Mouse (Mus musculus): Measurements from ENCODE around the gene Ralb.
A peak's percentile ranks its signal among the peaks of the same experiment; 100 is the strongest.

The Ralb gene

GRCm38 (mm10) chr1:119492505-119492904 lies 12.1 kb downstream of the Ralb start:
- DNase-seq (ENCODE audit: low spot score) = no peak

DNA sequence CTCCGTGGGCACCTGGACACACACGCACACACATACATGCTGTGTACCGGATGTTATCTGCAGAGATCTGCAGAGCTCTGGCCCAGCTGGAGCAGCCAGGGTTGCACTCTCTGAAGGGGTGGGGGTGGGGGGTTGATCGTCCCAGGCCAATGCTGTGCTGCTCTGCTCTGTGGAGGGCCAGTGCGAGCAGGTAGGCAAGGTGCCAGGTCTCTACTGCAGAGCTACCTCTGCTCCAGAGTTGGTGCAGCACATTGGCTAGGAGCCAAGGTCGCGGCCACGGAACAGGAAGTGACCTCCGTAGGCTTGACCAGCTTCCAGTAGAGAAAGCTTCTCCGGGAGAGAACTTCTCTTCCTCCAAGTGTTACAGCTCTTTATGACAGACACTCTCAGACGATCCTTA lies 12.5 kb downstream of the Ralb start:
- peak; percentile 49 for DNase-seq (ENCODE audit: low spot score)

GRCm38 (mm10) chr1:119490765-119491164 lies 13.8 kb downstream of the Ralb start:
- DNase-seq (ENCODE audit: low spot score) = no peak

DNA sequence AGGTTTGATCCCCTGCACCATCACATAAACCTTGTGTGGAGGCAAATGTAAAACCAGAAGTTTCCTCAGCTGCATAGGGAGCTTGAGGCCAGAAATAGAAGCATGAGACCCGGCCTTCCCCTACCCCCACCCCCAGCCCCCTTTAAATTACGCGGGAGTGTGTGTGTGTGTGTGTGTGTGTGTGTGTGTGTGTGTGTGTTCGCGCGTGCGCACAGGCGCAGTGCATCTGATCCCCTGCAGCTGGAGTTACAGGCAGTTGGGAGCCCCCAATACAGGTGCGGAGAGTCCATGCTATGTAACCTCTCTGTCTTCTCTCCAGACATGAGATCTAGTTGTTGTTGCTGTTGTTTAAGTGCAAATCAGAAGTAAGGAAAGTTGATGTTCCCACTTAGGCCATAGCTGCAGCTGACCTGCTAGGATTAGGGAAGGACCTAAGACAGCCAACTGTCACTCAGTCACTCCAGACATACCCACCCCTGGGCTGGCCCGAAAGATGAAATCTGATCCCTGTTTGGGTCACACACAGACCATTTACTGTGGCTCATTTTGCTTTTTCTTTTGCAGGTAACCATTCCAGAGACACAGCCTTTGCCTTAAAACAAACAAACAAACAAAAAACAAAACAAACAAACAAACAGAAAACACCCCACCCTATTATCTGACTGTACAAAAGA lies 16.5 kb downstream of the Ralb start:
- no peak for DNase-seq (ENCODE audit: low spot score)

DNA sequence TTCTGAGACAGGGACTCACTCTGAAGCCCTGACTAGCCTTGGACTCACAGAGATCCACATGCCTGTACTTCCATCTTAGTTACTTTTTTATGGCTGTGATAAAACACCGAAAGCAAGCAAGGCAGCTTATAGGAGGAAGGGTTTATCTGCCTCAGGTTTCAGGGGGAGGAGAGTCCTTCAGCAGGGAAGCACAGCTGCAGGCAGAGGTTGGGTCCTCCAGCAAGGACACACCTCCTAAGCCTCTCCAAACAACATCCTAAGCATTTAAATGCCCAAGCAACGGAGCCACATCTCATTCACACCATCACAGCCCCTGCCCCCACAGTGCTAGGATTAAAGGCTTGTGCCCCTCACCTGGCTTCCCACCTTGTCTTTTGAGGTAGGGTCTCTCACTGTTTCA lies 18.8 kb downstream of the Ralb start:
- DNase-seq (ENCODE audit: low spot score) = no peak

GRCm38 (mm10) chr1:119484457-119484856 lies 20.1 kb downstream of the Ralb start:
- DNase-seq (ENCODE audit: low spot score) = no peak

- DNase-seq (ENCODE audit: low spot score) = no peak
Observed at GRCm38 (mm10) chr1:119482891-119483290, 21.7 kb downstream of the Ralb start.

GRCm38 (mm10) chr1:119481205-119481932 lies 23.2 kb downstream of the Ralb start:
- DNase-seq (ENCODE audit: low spot score) = no peak

DNA sequence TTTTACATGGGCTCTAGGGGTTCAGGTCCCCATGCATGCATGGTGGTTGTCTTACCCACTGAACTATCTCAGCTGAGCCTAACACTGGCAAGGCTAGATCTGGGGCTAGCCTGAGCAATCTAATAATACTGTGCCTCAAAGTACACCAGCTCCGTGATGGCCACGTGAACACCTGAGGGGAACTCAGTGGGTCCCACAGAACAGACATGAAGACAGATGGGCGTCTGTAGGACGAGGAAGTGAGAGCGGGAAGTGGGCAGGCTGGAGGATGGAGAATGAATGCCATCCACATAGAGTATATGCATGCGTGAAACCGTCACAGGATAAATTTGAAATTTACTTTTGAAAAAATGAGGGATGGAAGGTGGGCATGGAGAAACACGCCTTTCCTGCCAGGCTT lies 23.9 kb downstream of the Ralb start:
- no peak for DNase-seq (ENCODE audit: low spot score)

DNA sequence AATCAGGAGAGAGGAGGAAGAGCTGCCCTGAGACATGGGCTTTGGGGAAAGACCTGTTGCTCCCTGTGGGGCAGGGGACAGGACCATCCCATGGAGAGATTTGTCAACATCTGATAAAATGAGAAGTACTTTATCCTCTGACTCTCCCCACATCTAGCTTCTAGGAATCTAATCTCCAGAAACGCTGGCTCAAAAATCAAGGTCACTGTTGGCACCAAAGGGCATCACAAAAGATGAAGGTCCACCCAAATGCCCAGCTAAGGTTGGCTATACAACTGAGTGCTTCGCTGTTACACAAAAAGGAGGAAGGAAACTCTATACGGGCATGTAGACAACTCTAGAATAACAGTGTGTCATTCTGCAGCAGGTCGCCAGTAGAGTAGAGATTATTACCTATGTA lies 25.0 kb downstream of the Ralb start:
- DNase-seq (ENCODE audit: low spot score) = no peak

GRCm38 (mm10) chr1:119476905-119477353 lies 27.7 kb downstream of the Ralb start:
- DNase-seq (ENCODE audit: low spot score) = no peak

GRCm38 (mm10) chr1:119474671-119475070 lies 29.9 kb downstream of the Ralb start:
- DNase-seq (ENCODE audit: low spot score) = no peak

- DNase-seq (ENCODE audit: low spot score) = no peak
Observed at GRCm38 (mm10) chr1:119472648-119473047, 31.9 kb downstream of the Ralb start.

DNA sequence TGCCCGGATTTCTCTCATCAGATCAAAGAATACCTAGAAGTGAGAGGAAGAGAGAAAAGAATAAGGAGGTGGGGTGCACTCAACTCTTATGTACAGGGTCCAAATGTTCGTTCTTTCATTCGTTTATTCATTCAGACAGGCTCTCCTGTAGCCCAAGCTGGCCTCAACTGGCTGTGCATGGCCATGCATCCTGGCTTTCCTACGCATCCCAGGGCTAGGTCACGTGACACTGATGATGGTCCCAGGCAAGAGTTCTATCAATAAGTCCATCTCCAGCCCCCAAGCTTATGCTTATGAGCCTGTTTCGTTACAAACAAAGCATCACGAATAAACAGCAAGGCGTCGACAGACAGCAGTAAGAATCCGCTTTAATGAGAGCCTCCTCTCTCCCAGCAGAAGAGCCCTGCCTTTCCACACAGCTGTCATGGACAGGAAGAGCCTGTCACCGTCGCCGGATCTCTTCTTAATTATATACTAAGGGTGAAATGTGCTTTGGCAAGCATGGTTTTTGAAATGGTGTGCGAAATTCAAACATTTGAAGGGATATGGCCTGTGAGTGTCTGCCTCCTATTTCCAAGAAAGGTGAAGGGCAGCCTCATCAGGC lies 32.7 kb downstream of the Ralb start:
- DNase-seq (ENCODE audit: low spot score) = no peak

- DNase-seq (ENCODE audit: low spot score) = peak; percentile 33
Observed at GRCm38 (mm10) chr1:119463386-119463785, 41.2 kb downstream of the Ralb start.

DNA sequence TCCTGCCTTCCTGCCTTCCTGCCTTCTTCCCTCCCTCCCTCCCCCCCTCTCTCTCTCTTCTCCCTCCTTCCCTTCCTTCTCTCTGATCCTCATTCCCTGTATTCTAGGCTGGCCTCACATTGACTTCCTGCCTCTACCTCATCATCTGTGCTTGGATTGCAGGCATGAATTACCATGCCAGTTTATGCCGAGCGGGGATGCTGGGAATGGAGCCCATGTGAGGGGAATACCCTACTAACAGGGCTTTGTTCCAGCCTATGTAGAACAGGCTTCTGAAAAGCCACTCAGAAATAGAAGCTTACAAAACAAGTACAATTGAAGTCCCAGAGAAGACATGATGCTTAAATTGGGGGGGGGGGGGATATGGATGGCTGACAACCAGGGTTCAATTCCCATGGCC lies 44.5 kb downstream of the Ralb start:
- DNase-seq (ENCODE audit: low spot score) = no peak

DNA sequence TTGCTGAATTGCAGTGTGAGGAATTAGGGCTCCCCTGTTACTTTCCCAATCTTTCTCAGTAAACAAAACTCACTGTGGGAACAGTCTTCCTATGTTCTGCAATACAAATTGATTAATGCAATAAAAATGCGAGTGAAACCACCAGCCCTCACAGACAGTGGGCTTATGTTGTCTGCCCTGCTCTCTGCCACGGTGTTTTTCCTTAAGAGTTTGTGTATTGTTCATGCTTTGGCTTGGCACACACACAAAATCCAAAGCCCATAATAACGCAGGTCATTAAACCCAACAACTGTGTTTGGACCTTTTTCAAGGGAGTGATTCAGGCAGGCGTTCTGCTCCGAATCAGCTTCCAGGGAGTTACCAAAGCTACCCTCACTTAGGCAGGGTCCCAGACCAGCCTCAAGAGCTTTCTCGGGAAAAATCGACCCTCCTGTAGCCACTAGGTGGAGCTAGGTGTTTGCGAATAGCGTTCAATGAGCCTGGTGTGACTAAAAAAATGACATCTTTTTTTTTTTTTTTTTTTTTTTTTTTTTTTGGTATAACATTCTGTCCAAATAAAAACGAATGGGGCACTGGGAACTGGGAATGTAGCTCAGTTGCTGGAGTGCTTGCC lies 46.5 kb downstream of the Ralb start:
- DNase-seq (ENCODE audit: low spot score) = peak; percentile 73

GRCm38 (mm10) chr1:119457528-119457855 lies 47.1 kb downstream of the Ralb start:
- DNase-seq (ENCODE audit: low spot score) = no peak

DNA sequence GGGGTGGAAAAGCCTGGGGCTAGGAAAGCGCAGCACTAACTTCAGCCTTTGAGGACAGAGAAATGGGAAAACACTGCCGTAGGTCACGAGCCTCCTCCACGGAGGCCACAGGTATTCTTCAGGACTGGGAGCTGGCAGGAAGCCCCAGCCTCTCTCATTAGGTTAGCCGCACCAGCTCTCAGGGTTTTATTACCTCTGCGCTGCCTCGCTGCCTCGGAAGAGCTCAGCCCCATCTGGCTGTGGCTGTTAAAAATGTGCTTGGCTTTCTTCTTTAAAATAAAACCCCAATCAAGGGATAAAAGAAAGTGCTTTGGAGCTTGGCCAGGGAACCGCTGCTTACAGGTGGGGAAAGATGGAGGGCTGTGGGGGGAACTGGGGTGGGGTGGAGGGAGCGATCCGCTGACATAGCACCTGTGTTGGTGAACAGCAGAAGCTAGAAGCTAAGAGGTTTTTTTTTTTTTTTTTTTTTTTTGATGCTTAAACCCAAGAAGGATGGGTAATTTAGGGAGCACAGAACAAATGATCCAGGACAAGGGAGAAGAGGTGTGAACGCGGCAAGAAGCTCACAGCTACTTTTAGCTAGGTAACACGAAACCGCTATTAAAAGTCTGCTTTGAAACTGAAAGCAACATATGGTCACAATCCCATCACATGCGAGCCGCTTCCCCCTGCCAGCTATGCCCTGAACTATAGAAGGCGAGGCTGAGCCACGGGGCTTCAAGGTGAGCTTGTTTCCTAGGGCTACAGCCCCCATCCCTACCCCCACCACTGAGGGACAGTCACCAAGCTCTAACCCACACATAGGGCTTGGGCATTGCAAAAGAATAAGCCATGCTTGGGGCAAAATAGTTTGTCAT lies 47.7 kb downstream of the Ralb start:
- DNase-seq (ENCODE audit: low spot score) = no peak

DNA sequence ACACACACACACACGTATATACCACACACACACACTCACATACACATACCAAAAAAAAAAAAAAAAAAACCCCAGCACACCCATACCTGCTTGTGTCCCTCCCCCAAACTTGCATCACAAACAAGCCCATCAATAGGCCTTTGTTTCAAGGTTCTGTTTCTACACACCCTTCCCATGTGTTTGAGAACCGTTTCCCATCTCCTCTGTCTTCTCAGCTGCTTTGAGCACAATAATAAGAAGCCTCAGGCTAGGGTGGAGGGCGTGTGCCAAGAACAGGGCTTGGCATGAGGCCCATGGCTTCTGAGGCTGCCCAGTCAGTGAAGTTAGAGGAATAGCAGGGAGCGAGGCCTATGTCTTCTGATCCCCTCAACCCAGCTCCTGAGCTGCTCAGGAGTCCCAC lies 50.9 kb downstream of the Ralb start:
- DNase-seq (ENCODE audit: low spot score) = peak; percentile 32

GRCm38 (mm10) chr1:119451417-119451816 lies 53.2 kb downstream of the Ralb start:
- DNase-seq (ENCODE audit: low spot score) = no peak
